Mouse (Mus musculus): ENCODE measurements at regions not wholly inside any gene's neighbourhood (a gene's known extent, or its start where the extent isn't known, plus 50 kb on each side); places are given as distances from the start of the nearest gene placed in this dataset.

DNA sequence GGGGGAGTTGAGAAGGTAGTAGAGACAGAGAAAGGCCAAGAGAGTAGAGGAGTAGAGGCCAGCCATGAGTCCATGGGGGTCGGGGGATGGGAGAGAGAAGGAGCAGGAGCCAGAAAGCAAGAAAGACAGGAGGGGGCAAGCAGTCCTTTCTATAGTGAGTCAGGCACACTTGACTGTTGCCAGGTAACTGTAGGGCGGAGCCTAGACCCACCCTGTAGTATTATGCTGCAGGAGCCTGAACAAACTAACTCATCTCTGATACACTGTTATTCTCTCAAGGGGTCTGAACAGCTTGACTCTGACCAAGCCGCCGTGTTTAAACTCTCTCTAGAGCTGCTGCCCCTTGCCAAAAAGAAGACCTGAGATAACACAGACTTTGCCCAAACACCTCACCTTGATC, 130.6 kb downstream of the Cand1 start:
- no peaks in the 10 kb centered on the region for H3K4me1 ChIP-seq (replicated peaks; ENCODE audit: control insufficient read depth, insufficient read depth, low read length)
- H3K4me3 ChIP-seq (ENCODE audit: low read depth, low read length), result no peak overlapping the region
- WGBS, result 78% methylated on average over 4 of the region's 4 CpGs
- H3K27ac ChIP-seq (ENCODE audit: low read depth, low read length), result no peak overlapping the region
- DNase-seq (ENCODE audit: low spot score), result no peak
- no peak overlapping the region for H3K4me2 ChIP-seq (replicated peaks; ENCODE audit: low read depth, low read length)
- no peaks in the 10 kb centered on the region for H3K27me3 ChIP-seq (ENCODE audit: control insufficient read depth, insufficient read depth, low read length)
- H3K36me3 ChIP-seq (ENCODE audit: control insufficient read depth, insufficient read depth, low read length), result no peaks in the 10 kb centered on the region
- no peak for ATAC-seq (ENCODE audit: low FRiP score)
- no peak overlapping the region for H3K9ac ChIP-seq (ENCODE audit: low read depth, low read length)
- no peaks in the 10 kb centered on the region for H3K9me3 ChIP-seq (ENCODE audit: control insufficient read depth, low read length)

DNA sequence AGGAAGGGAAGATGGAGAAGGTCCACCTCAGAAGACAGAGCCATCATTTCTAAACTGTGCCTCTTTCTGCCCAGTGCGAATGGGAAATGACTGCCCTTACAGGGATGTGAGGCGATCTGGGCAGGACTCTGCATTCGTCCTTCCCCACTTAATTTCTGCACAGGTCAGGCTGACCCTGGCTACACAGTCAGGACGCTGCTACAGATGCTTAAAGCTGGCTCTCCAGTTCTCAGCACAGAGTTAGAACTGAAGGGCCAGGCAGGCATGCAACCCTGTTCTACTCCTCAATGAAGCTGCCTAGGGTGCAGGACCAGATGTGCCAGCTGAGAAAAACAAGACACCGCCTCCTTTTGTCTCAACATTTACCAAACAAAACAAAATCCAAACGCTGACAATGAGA, 132.1 kb downstream of the Cand1 start:
- H3K36me3 ChIP-seq (ENCODE audit: control insufficient read depth, insufficient read depth, low read length), result no peaks in the 10 kb centered on the region
- no peak overlapping the region for H3K4me3 ChIP-seq (ENCODE audit: low read depth, low read length)
- H3K27ac ChIP-seq (ENCODE audit: low read depth, low read length), result no peak overlapping the region
- H3K4me1 ChIP-seq (replicated peaks; ENCODE audit: control insufficient read depth, insufficient read depth, low read length), result no peaks in the 10 kb centered on the region
- no peak overlapping the region for H3K9ac ChIP-seq (ENCODE audit: low read depth, low read length)
- no peaks in the 10 kb centered on the region for H3K27me3 ChIP-seq (ENCODE audit: control insufficient read depth, insufficient read depth, low read length)
- no peak overlapping the region for H3K4me2 ChIP-seq (replicated peaks; ENCODE audit: low read depth, low read length)
- 58% methylated on average over 6 of the region's 6 CpGs for WGBS
- H3K9me3 ChIP-seq (ENCODE audit: control insufficient read depth, low read length), result no peaks in the 10 kb centered on the region
- no peak for ATAC-seq (ENCODE audit: low FRiP score)
- DNase-seq (ENCODE audit: low spot score), result no peak

DNA sequence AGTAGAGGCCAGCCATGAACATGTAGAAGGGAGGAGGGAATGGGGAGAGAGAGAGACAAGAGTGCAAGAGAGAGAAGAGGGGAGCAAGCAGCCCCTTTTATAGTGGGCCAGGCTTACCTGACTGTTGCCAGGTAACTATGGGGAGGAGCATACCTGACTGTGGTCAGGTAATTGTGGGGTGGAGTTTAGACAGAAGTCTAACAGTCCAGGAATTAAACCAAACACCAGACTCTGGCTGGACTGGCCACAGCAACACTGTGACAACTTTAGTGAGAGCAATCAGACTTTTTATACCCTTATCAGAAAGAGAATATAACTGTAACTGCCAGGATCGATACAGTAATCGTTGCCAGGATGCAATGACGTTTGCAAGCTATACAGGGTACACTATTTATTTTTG, 133.8 kb downstream of the Cand1 start:
- Histone ChIP-seq H3K4me3 (ENCODE audit: low read depth, low read length) (no peak overlapping the region), H3K9me3 (ENCODE audit: control insufficient read depth, low read length) (no peaks in the 10 kb centered on the region), H3K4me2 (replicated peaks; ENCODE audit: low read depth, low read length) (no peak overlapping the region), H3K27me3 (ENCODE audit: control insufficient read depth, insufficient read depth, low read length) (no peaks in the 10 kb centered on the region), H3K27ac (ENCODE audit: low read depth, low read length) (no peak overlapping the region), H3K36me3 (ENCODE audit: control insufficient read depth, insufficient read depth, low read length) (no peaks in the 10 kb centered on the region), H3K4me1 (replicated peaks; ENCODE audit: control insufficient read depth, insufficient read depth, low read length) (no peaks in the 10 kb centered on the region), H3K9ac (ENCODE audit: low read depth, low read length) (no peak overlapping the region)
- DNase-seq (ENCODE audit: low spot score), result no peak
- no peak for ATAC-seq (ENCODE audit: low FRiP score)
- 91% methylated on average over 3 of the region's 3 CpGs for WGBS

DNA sequence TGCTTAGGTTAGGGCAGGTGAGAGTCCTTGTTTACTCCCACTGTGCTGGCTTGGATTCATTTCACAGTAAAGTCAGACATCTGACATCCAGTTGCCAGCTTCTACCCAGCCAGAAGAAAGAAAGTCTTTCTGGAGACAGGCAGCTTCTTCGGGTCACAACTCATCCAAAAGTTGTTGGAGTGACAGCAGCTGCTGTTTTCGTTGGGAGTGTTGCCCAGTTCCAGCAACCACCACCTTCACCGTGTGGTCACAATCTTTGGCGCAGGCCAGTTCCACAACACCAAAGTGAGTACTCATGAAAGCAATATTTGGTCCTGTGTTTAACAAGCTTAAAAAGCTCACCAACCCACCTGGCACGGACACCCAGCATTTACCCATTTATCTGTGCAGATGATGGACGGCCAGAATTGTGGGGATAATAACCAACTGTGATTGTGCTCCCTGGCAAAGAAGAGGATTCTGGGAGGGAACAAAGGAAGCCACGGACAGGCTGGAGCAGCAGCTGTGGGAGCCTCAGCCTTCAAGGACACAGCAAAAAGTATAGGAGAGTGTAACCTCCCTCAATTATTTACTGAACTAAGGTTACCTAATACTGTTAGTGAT, 134.5 kb downstream of the Cand1 start:
- H3K4me2 ChIP-seq (replicated peaks; ENCODE audit: low read depth, low read length), result no peak overlapping the region
- H3K4me1 ChIP-seq (replicated peaks; ENCODE audit: control insufficient read depth, insufficient read depth, low read length), result no peaks in the 10 kb centered on the region
- DNase-seq (ENCODE audit: low spot score), result no peak
- no peaks in the 10 kb centered on the region for H3K9me3 ChIP-seq (ENCODE audit: control insufficient read depth, low read length)
- no peak overlapping the region for H3K4me3 ChIP-seq (ENCODE audit: low read depth, low read length)
- no peaks in the 10 kb centered on the region for H3K27me3 ChIP-seq (ENCODE audit: control insufficient read depth, insufficient read depth, low read length)
- H3K9ac ChIP-seq (ENCODE audit: low read depth, low read length), result no peak overlapping the region
- WGBS, result 75% methylated on average over 7 of the region's 7 CpGs
- no peaks in the 10 kb centered on the region for H3K36me3 ChIP-seq (ENCODE audit: control insufficient read depth, insufficient read depth, low read length)
- no peak overlapping the region for H3K27ac ChIP-seq (ENCODE audit: low read depth, low read length)
- no peak for ATAC-seq (ENCODE audit: low FRiP score)

DNA sequence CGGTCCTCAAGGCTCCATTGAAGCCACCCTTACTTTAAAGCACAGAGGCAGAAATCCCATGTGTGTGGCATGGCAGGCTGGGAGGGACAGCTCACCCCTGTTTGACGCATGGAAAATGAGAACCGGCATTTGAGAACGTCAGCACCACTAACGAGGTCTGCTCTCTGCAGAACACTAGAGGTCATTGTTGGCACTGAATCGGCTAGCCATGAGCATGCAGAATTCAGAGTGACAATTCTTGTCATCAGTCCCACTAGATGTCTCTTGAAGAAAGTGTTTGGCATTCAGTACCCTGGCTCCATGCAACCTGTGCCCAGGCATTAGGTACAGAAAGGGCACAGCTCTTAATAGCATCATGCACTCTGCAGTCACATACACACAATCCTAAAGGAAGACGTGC, 139.3 kb downstream of the Cand1 start:
- Histone ChIP-seq H3K27ac (ENCODE audit: low read depth, low read length) (no peak overlapping the region), H3K27me3 (ENCODE audit: control insufficient read depth, insufficient read depth, low read length) (no peaks in the 10 kb centered on the region), H3K4me1 (replicated peaks; ENCODE audit: control insufficient read depth, insufficient read depth, low read length) (no peaks in the 10 kb centered on the region; the same call in 1 of the 2 replicates), H3K36me3 (ENCODE audit: control insufficient read depth, insufficient read depth, low read length) (no peaks in the 10 kb centered on the region), H3K4me2 (replicated peaks; ENCODE audit: low read depth, low read length) (no peak overlapping the region), H3K9me3 (ENCODE audit: control insufficient read depth, low read length) (no peaks in the 10 kb centered on the region), H3K9ac (ENCODE audit: low read depth, low read length) (no peak overlapping the region), H3K4me3 (ENCODE audit: low read depth, low read length) (no peak overlapping the region)
- WGBS, result 30% methylated on average over 7 of the region's 7 CpGs
- DNase-seq (ENCODE audit: low spot score) (peak; percentile 22), ATAC-seq (ENCODE audit: low FRiP score) (no peak)

DNA sequence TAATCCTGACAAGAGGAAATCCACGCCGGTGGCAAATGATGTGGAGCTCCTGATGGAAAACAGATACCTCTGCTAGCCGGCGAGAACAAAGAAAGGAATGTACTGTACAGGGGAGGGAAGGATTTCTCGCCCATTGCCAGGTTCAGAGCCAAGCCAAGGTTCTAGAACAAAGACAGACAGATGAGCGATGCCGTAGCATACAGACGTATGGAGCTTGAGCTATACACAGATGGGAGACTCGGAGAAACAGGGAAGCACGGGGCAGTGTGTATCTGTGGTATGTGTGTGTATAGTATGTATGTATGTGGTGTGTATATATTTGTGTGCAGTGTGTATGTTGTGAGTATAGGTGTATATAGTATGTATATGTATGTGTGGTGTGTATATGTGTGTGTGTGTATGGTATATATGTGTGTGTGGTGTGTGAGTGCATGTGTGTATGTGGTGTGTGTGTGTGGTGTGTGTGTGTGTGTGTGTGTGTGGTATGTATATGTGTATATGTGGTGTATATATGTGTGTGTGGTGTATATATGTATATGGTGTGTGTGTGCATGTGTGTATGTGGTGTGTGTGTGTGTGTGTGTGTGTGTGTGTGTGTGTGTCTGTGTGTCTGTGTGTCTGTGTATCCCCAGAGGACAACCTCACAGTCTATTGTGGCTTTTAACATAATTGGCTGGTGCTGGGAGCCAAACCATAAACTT, 140.6 kb downstream of the Cand1 start:
- Histone ChIP-seq H3K27ac (ENCODE audit: low read depth, low read length) (no peak overlapping the region), H3K4me2 (replicated peaks; ENCODE audit: low read depth, low read length) (no peak overlapping the region), H3K36me3 (ENCODE audit: control insufficient read depth, insufficient read depth, low read length) (no peaks in the 10 kb centered on the region), H3K4me1 (replicated peaks; ENCODE audit: control insufficient read depth, insufficient read depth, low read length) (no peaks in the 10 kb centered on the region; the same call in 1 of the 2 replicates), H3K9ac (ENCODE audit: low read depth, low read length) (no peak overlapping the region), H3K9me3 (ENCODE audit: control insufficient read depth, low read length) (no peaks in the 10 kb centered on the region), H3K4me3 (ENCODE audit: low read depth, low read length) (no peak overlapping the region), H3K27me3 (ENCODE audit: control insufficient read depth, insufficient read depth, low read length) (no peaks in the 10 kb centered on the region)
- 77% methylated on average over 10 of the region's 10 CpGs for WGBS
- DNase-seq (ENCODE audit: low spot score) (no peak), ATAC-seq (ENCODE audit: low FRiP score) (no peak)

DNA sequence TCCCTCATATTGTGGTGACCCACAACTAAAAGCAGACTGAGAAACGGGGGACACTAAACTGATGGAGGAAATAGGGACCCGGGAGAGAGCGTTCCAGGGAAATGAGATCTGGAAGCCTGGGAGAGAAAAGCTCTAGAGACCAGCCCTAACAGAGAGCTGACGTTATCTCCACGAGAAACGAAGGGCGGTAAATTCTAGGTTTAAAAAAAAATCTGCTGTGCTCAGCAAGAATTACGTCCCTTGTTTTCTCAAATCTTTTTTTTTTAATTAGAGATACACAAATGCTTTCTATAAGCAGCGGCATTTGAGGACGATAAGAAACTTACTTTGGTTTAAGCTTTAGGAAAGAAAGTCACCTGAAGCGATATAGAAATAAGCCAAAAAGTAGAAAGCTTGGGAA, 145.7 kb downstream of the Cand1 start:
- DNase-seq (ENCODE audit: low spot score), result no peak
- ATAC-seq (ENCODE audit: low FRiP score), result no peak
- 94% methylated on average over 11 of the region's 11 CpGs for WGBS

DNA sequence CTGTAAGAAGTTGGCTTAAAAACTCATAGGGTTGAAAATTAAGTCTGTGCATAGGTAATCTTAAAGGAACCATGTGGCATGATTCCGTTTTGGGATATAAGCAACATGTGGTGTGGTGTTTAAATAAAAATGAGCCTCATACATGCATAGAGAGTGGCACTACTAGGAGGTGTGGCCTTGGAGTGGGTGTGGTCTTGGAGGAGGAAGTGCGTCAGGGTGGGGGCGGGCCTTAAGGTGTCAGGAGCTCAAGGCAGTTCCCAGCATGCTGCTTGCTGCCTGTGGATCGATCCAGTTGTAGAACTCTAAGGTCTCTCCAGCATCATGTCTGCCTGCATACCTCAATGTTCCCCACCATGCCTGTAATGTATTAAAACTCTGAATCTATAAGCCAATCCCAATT, 152.0 kb downstream of the Cand1 start:
- Histone ChIP-seq H3K27me3 (ENCODE audit: control insufficient read depth, insufficient read depth, low read length) (no peaks in the 10 kb centered on the region), H3K4me1 (replicated peaks; ENCODE audit: control insufficient read depth, insufficient read depth, low read length) (no peaks in the 10 kb centered on the region), H3K27ac (ENCODE audit: low read depth, low read length) (no peak overlapping the region), H3K4me3 (ENCODE audit: low read depth, low read length) (no peak overlapping the region), H3K9me3 (ENCODE audit: control insufficient read depth, low read length) (no peaks in the 10 kb centered on the region), H3K9ac (ENCODE audit: low read depth, low read length) (no peak overlapping the region), H3K36me3 (ENCODE audit: control insufficient read depth, insufficient read depth, low read length) (no peaks in the 10 kb centered on the region), H3K4me2 (replicated peaks; ENCODE audit: low read depth, low read length) (no peak overlapping the region)
- 91% methylated on average over 4 of the region's 4 CpGs for WGBS
- DNase-seq (ENCODE audit: low spot score) (no peak), ATAC-seq (ENCODE audit: low FRiP score) (no peak)

More for the DNA sequence above, 145.7 kb downstream of the Cand1 start:
- no peaks in the 10 kb centered on the region for H3K36me3 ChIP-seq (ENCODE audit: control insufficient read depth, insufficient read depth, low read length)
- no peaks in the 10 kb centered on the region for H3K27me3 ChIP-seq (ENCODE audit: control insufficient read depth, insufficient read depth, low read length)
- no peak overlapping the region for H3K9ac ChIP-seq (ENCODE audit: low read depth, low read length)
- no peaks in the 10 kb centered on the region for H3K9me3 ChIP-seq (ENCODE audit: control insufficient read depth, low read length)
- H3K4me3 ChIP-seq (ENCODE audit: low read depth, low read length), result no peak overlapping the region
- H3K4me2 ChIP-seq (replicated peaks; ENCODE audit: low read depth, low read length), result no peak overlapping the region
- H3K4me1 ChIP-seq (replicated peaks; ENCODE audit: control insufficient read depth, insufficient read depth, low read length), result no peaks in the 10 kb centered on the region; the same call in 1 of the 2 replicates
- no peak overlapping the region for H3K27ac ChIP-seq (ENCODE audit: low read depth, low read length)

DNA sequence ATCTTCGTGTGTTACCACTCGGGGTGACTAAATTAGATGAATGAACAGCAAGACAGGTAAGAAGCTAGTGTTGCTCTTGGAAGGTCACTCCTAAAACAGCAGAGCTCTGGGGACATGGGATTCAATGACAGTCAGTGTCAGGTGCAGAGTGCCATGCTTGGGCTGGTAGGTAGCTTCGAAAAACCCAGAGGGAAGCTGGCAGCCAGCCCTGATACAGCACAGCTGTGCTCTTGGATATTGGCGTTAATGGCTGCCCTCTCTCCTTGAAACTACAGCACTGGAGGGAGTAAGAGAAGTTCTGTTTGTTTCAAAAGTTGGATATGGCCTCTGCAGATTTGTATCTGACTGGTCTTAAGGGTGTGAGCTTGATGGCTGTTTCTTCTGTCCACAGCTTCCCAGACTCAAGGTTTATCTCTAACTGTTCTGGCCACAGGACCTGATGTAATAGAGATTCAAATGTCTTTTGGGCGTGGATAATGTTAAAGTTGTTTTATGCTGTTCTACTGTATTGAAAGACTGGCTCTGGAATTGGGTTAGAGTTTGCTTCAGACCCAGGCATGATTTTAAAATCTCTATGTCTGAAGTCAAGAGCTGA, 152.7 kb downstream of the Cand1 start:
- WGBS, result 87% methylated on average over 5 of the region's 5 CpGs
- H3K4me2 ChIP-seq (replicated peaks; ENCODE audit: low read depth, low read length), result no peak overlapping the region
- ATAC-seq (ENCODE audit: low FRiP score) (no peak), DNase-seq (ENCODE audit: low spot score) (no peak)
- no peak overlapping the region for H3K9ac ChIP-seq (ENCODE audit: low read depth, low read length)
- H3K27ac ChIP-seq (ENCODE audit: low read depth, low read length), result no peak overlapping the region
- H3K36me3 ChIP-seq (ENCODE audit: control insufficient read depth, insufficient read depth, low read length), result no peaks in the 10 kb centered on the region
- no peaks in the 10 kb centered on the region for H3K4me1 ChIP-seq (replicated peaks; ENCODE audit: control insufficient read depth, insufficient read depth, low read length)
- no peaks in the 10 kb centered on the region for H3K9me3 ChIP-seq (ENCODE audit: control insufficient read depth, low read length)
- H3K4me3 ChIP-seq (ENCODE audit: low read depth, low read length), result no peak overlapping the region
- H3K27me3 ChIP-seq (ENCODE audit: control insufficient read depth, insufficient read depth, low read length), result no peaks in the 10 kb centered on the region
